Mouse (Mus musculus) kidney, embryonic 15.5 days (tissue): Measurements from ENCODE around the gene Tff3. TPM values are rescaled to one million over a fixed set of nuclear protein-coding genes. Genes with fewer than 3 reads are reported as not detected.

Source experiments
- ATAC-seq: fragments of 200-750 bp; cut with Nextera tagmentation; replicated peaks from 2 replicates; pipeline ENCODE4 v1.8.0; 2017; ENCODE audit warnings: moderate TSS enrichment; ENCODE audit not compliant: low FRiP score
- H3K27ac ChIP-seq: fragments of 300-500 bp; sonication (generic); 2 replicates; pipeline ENCODE4 v1.5.1; 2015; ENCODE audit warnings: mild to moderate bottlenecking, inconsistent platforms
- H3K27me3 ChIP-seq: fragments of 300-500 bp; sonication (generic); 2 replicates; pipeline ENCODE4 v1.6.1; 2015; ENCODE audit warnings: inconsistent platforms
- H3K36me3 ChIP-seq: fragments of 300-500 bp; sonication (generic); 2 replicates; pipeline ENCODE4 v1.6.1; 2015; ENCODE audit warnings: inconsistent platforms
- H3K4me1 ChIP-seq: fragments of 300-500 bp; sonication (generic); 2 replicates; pipeline ENCODE4 v1.6.1; 2015; ENCODE audit warnings: inconsistent platforms
- H3K4me2 ChIP-seq: fragments of 300-500 bp; sonication (generic); 2 replicates; pipeline ENCODE4 v1.6.1; 2015; ENCODE audit warnings: moderate library complexity, mild to moderate bottlenecking, inconsistent platforms
- H3K4me3 ChIP-seq: fragments of 300-500 bp; sonication (generic); replicated peaks from 2 replicates; pipeline ENCODE4 v1.5.1; 2015; ENCODE audit warnings: mild to moderate bottlenecking, inconsistent platforms
- H3K9ac ChIP-seq: fragments of 300-500 bp; sonication (generic); 2 replicates; pipeline ENCODE4 v1.6.1; 2015; ENCODE audit warnings: mild to moderate bottlenecking, inconsistent platforms
- H3K9me3 ChIP-seq: fragments of 300-500 bp; sonication (generic); replicated peaks from 2 replicates; pipeline ENCODE4 v1.6.1; 2016; ENCODE audit warnings: inconsistent platforms
- WGBS: fragments of 180-500 bp; shearing (Covaris S2); methylation state at CpG from one replicate; pipeline ENCODE4 v1.1.7; 2015; ENCODE audit warnings: mixed read lengths; 5-methylcytosine and 5-hydroxymethylcytosine counted together
- polyA plus RNA-seq: library from polyadenylated mRNA; unstranded; fragments of >200 nt; fragmentation: Nextera tagmentation; extraction: Ambion mirVana; gene quantifications from 2 replicates; pipeline ENCODE4 v1.2.1, GENCODE M21; 2015

The Tff3 gene
- polyA plus RNA-seq, 1 experiment from 2014 or later, result 1.4 TPM

GRCm38 (mm10) chr17:31144040-31145037 is 14.9 kb upstream of the Tff3 start, which contains the start of gene Tff2:
TSS of gene Tff2 (minus strand) at chr17:31144282.
- Histone ChIP-seq H3K4me1 (0 out of 2 replicates have a peak, but pooled peaks cover 4% of the 10 kb centered on the region), H3K36me3 (no peaks in the 10 kb centered on the region), H3K4me3 (no peak within 1 kb of the TSS), H3K4me2 (no peak within 1 kb of the TSS), H3K9me3 (no peaks in the 10 kb centered on the region), H3K27ac (no peak within 1 kb of the TSS), H3K9ac (no peak within 1 kb of the TSS), H3K27me3 (no peaks in the 10 kb centered on the region)
- ATAC-seq, result no peak
- WGBS, result 66% methylated on average over 15 of the region's 15 CpGs

DNA sequence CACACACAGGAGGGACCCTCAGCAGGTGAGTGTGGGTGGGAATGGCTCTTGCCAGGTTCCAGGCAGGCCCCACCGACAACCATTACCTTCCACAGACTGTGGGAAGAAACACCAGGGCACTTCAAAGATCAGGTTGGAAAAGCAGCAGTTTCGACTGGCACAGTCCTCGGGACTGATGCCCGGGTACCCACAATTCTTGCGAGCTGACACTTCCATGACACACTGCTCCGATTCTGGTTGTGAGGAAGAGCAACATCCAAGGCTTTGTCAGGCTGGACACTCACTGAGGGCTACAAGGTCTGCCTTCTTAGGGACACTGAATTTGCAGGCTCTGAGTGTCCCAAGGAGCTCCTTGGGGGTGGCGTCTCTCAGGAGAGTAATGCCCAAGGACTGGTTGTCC is 12.7 kb upstream of the Tff3 start:
- H3K9me3 ChIP-seq, result no peaks in the 10 kb centered on the region
- H3K9ac ChIP-seq, result no peak overlapping the region
- H3K4me1 ChIP-seq, result 0 out of 2 replicates have a peak, but pooled peaks cover 4% of the 10 kb centered on the region
- H3K36me3 ChIP-seq, result no peaks in the 10 kb centered on the region
- H3K4me2 ChIP-seq, result no peak overlapping the region
- ATAC-seq, result no peak
- no peaks in the 10 kb centered on the region for H3K27me3 ChIP-seq
- H3K27ac ChIP-seq, result no peak overlapping the region
- WGBS, result 91% methylated on average over 7 of the region's 7 CpGs
- H3K4me3 ChIP-seq, result no peak overlapping the region

DNA sequence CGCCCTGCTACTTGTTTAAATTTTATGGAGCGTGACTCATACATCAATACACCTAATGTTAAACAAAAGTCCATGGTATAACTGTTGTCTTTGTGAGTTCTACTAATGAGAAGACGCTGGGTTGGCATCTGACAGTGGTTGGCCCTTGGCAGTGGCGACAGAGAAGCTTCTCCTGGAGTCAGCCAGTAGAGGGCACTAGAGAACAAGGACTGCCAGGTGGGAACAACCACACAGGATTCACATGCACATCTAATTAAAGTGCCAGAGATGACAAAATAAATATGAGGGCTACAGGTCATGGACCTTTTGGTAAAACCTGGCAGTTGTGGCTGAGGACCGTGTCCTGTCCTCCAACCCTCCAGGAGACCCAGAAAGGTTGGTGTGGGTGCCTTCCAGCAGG is 9.0 kb upstream of the Tff3 start:
- H3K9me3 ChIP-seq, result no peaks in the 10 kb centered on the region
- no peak for ATAC-seq
- no peak overlapping the region for H3K9ac ChIP-seq
- no peak overlapping the region for H3K4me3 ChIP-seq
- H3K27me3 ChIP-seq, result no peaks in the 10 kb centered on the region
- WGBS, result 12% methylated on average over 5 of the region's 5 CpGs
- H3K4me2 ChIP-seq, result no peak overlapping the region
- no peak overlapping the region for H3K27ac ChIP-seq
- H3K36me3 ChIP-seq, result no peaks in the 10 kb centered on the region
- no peaks in the 10 kb centered on the region for H3K4me1 ChIP-seq

DNA sequence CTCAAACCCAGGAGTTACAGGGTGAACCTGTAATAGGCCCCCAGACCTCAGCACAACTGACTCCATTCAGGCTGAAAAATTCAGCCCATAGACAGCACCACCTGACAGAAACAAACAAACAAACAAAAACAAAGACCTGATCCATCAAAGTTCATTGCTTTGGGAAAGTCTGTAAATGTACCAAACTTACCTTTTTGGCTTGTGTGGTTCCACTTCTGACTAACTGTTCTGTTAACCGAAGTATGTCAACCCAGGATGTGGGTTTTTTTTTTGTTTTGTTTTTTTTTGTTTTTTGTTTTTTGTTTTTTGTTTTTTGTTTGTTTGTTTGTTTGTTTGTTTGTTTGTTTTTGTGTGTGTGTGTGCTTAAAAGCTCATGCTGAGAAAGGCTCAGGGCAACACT is 7.4 kb upstream of the Tff3 start:
- ATAC-seq, result no peak

DNA sequence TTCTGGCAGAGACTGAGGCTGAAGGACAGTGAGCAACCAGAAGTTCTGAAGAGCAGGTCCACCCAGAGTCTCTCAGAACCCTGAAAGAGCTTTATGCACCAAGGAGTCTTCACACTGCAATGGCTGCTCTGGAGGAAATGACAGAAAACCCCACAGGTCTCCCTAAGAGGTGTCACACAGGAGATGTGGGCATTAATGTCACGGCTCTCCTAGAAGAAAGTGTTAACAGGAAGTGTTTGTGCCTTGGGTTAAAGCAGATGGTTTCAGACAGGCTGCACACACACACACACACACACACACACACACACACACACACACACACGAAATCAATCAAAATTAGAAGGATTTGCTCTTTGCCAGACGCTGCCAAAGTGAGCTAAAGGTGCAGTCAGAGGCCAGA is 6.8 kb upstream of the Tff3 start:
- WGBS, result 50% methylated on average over 3 of the region's 3 CpGs
- Histone ChIP-seq H3K9me3 (no peaks in the 10 kb centered on the region), H3K4me1 (no peaks in the 10 kb centered on the region)

More for the DNA sequence above, 7.4 kb upstream of the Tff3 start:
- no peak overlapping the region for H3K4me2 ChIP-seq
- H3K36me3 ChIP-seq, result no peaks in the 10 kb centered on the region
- no peaks in the 10 kb centered on the region for H3K27me3 ChIP-seq
- no peak overlapping the region for H3K9ac ChIP-seq
- no peak overlapping the region for H3K4me3 ChIP-seq
- no peaks in the 10 kb centered on the region for H3K4me1 ChIP-seq
- no peaks in the 10 kb centered on the region for H3K9me3 ChIP-seq
- WGBS, result 79% methylated on average over 1 of the region's 1 CpGs
- no peak overlapping the region for H3K27ac ChIP-seq

GRCm38 (mm10) chr17:31134913-31135312 is 5.5 kb upstream of the Tff3 start:
- H3K27me3 ChIP-seq, result no peaks in the 10 kb centered on the region
- H3K27ac ChIP-seq, result no peak overlapping the region
- no peak overlapping the region for H3K4me3 ChIP-seq
- no peak overlapping the region for H3K9ac ChIP-seq
- WGBS, result 55% methylated on average over 6 of the region's 6 CpGs
- no peaks in the 10 kb centered on the region for H3K9me3 ChIP-seq
- H3K36me3 ChIP-seq, result no peaks in the 10 kb centered on the region
- H3K4me1 ChIP-seq, result no peaks in the 10 kb centered on the region
- no peak for ATAC-seq
- no peak overlapping the region for H3K4me2 ChIP-seq

More for the DNA sequence above, 6.8 kb upstream of the Tff3 start:
- Histone ChIP-seq H3K36me3 (no peaks in the 10 kb centered on the region), H3K9ac (no peak overlapping the region), H3K27me3 (no peaks in the 10 kb centered on the region), H3K27ac (no peak overlapping the region), H3K4me2 (no peak overlapping the region), H3K4me3 (no peak overlapping the region)
- no peak for ATAC-seq

DNA sequence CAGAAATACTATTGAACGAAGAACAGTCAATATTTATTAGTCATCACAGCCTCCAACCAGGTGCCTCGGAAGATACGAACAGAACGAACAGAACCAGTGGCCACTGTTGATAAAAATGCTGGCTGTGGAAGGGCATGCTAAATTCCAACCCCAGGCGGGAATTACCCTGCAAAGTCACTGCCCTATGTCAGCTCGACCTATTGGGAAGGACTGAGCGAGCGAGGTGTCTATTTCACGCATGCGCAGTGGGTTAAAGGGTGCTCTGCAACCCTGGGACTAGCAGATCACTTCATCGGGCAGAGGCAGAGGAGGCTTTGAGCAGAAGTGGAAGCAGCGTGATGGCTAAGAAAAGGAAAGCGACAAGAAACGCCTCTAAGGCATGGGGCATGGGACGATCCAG is 4.3 kb upstream of the Tff3 start:
- H3K9me3 ChIP-seq, result no peaks in the 10 kb centered on the region
- H3K4me2 ChIP-seq, result no peak overlapping the region
- no peak overlapping the region for H3K27ac ChIP-seq
- H3K4me1 ChIP-seq, result no peaks in the 10 kb centered on the region
- H3K36me3 ChIP-seq, result no peaks in the 10 kb centered on the region
- H3K27me3 ChIP-seq, result no peaks in the 10 kb centered on the region
- no peak overlapping the region for H3K4me3 ChIP-seq
- WGBS, result 73% methylated on average over 15 of the region's 15 CpGs
- no peak for ATAC-seq
- H3K9ac ChIP-seq, result no peak overlapping the region

DNA sequence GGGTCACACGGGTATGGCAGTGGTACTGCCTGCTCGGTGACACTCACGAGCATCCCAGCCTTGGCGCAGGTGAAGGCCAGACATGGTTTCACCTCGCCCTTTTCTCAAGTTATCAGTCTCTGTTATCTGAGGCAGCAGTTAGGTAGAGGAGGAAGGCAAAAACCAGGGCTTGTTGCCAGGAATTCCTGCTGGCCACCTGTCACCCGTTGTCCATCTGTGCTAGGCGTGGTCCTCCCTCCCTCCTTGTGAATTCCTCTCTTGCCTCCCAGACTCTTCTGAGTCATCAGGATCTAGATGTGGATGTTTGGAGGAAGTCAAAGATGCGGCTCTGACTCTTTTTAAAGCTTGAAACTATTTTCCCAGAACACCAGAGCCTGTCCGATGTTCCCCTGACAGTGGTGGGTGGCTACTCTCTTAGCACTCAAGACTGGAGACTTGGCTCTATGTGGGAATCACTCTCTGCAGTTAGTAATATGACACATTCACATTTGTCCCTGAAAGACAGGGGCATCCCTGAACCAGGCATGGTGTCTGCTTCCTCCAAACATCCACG is 1.9 kb upstream of the Tff3 start:
- Histone ChIP-seq H3K4me2 (no peak overlapping the region), H3K4me3 (no peak overlapping the region), H3K4me1 (no peaks in the 10 kb centered on the region), H3K27me3 (no peaks in the 10 kb centered on the region), H3K27ac (no peak overlapping the region), H3K9me3 (no peaks in the 10 kb centered on the region), H3K9ac (no peak overlapping the region), H3K36me3 (no peaks in the 10 kb centered on the region)
- WGBS, result 81% methylated on average over 10 of the region's 10 CpGs
- ATAC-seq, result no peak

GRCm38 (mm10) chr17:31128708-31129318 is 633 bp downstream of the Tff3 start:
- Histone ChIP-seq H3K9ac (no peak overlapping the region), H3K4me2 (no peak overlapping the region), H3K36me3 (no peaks in the 10 kb centered on the region), H3K4me1 (peaks cover 9% of the 10 kb centered on the region; the same call in 1 of the 2 replicates), H3K9me3 (no peaks in the 10 kb centered on the region), H3K27ac (no peak overlapping the region), H3K4me3 (no peak overlapping the region), H3K27me3 (no peaks in the 10 kb centered on the region)
- no peak for ATAC-seq
- whole genome bisulfite sequencing, result 82% methylated on average over 9 of the region's 9 CpGs

GRCm38 (mm10) chr17:31125548-31126266 is 3.7 kb downstream of the Tff3 start:
- H3K4me3 ChIP-seq, result no peak overlapping the region
- no peaks in the 10 kb centered on the region for H3K27me3 ChIP-seq
- no peak overlapping the region for H3K4me2 ChIP-seq
- H3K27ac ChIP-seq, result no peak overlapping the region
- H3K9ac ChIP-seq, result no peak overlapping the region
- ATAC-seq, result no peak
- 38% methylated on average over 9 of the region's 9 CpGs for WGBS
- H3K9me3 ChIP-seq, result no peaks in the 10 kb centered on the region
- no peaks in the 10 kb centered on the region for H3K36me3 ChIP-seq
- peaks cover 9% of the 10 kb centered on the region; the same call in 1 of the 2 replicates for H3K4me1 ChIP-seq

DNA sequence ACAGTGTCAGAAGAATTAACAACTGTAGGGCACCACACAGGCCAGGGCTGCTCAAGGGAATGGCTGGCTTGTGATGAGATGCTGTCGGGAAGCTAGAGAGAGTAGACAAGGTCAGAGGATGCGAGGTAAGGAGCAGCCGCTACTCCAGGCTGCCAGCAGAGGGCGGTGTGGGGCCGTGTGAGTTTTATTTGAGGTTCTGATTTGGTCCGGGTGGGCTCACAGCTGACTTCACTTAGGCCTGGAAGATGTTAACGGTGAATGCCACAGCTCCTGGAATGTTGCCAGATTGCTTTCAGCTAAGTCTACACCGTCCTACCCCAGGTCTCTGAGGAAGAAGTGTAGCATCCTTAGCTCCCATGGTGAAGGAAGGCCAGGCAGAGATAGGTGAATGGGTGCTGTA is 7.5 kb downstream of the Tff3 start:
- Histone ChIP-seq H3K27me3 (peaks cover 4% of the 10 kb centered on the region; the same call in 1 of the 2 replicates), H3K4me2 (no peak overlapping the region), H3K27ac (no peak overlapping the region), H3K4me1 (peaks cover 9% of the 10 kb centered on the region; the same call in 1 of the 2 replicates), H3K4me3 (no peak overlapping the region), H3K36me3 (no peaks in the 10 kb centered on the region), H3K9ac (no peak overlapping the region), H3K9me3 (no peaks in the 10 kb centered on the region)
- no peak for ATAC-seq
- 17% methylated on average over 8 of the region's 8 CpGs for WGBS
